Mouse (Mus musculus): ENCODE data around the gene Tspan14.
A peak's percentile ranks its signal among the peaks of the same experiment; 100 is the strongest.

Tspan14 gene

GRCm38 (mm10) chr14:40975127-40975721, 8.6 kb upstream of the Tspan14 start:
- peak; percentile 43 for DNase-seq (ENCODE audit: low read depth, low spot score)

DNA sequence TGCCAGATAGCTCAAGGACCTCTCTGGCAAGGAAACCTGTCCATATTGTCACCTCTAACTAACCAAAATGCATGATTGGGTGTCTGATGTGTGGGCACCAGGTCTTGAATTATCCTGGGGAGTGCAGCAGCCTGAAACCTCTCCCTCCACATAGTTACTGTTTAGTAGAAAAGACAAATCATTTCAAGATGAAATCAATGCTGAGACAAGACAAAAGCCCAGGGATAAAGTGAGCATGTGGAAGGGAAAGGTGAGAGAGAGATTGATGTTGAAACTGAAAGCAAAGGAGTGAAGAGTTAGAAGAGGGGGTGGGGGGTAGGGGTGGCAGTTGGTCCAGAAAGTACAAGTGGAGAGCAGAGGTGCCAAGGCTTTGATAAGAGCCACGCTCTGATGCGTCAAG, 1.4 kb upstream of the Tspan14 start:
- no peak for DNase-seq (ENCODE audit: low read depth, low spot score)

- peak; percentile 11 for DNase-seq (ENCODE audit: low read depth, low spot score)
Measured at GRCm38 (mm10) chr14:40967598-40967900, 942 bp upstream of the Tspan14 start.

GRCm38 (mm10) chr14:40966862-40967597, 423 bp upstream of the Tspan14 start:
- DNase-seq (ENCODE audit: low read depth, low spot score), result peak; percentile 97

DNA sequence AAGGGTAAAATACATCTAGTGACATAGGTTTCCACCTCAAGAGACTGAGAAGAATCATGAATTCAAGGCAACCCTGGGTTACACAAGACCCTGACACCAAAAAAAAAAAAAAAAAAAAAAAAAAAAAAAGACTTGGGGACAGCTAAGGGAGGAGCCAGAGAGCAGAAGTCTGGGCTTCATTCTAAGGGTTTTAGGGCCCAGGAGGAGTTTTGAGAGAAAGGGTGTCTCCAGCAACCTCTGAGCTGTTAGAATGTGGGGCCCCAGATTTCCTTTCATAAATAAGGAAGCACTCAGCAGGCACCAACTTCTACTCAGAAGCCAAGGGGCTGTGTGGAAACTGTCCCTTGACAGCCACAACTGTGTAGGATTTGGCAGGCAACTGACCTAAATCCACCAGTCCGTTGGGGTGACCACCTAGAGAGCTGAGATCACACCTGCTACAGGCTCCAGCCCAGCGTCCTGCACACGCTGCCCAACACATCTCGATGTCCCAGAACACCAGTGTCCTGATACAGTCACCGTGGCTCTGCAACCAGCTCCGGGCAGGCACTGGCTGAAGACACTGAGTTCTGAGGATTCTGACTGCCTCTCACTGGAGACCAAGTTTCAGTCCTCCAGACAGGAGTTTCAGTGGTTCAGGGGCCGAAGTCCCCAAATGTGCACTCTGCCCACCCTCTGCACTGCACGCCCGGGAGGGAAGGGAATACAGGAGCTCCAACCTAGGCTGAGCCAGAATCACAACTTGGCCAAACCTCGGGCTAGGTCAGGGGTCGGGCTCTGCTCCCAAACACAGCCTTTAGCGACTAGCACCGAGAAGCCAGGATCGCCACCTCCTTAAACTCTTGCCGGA, 875 bp downstream of the Tspan14 start:
- DNase-seq (ENCODE audit: low read depth, low spot score), result no peak

- DNase-seq (ENCODE audit: low read depth, low spot score), result no peak
Measured at GRCm38 (mm10) chr14:40964881-40965280, 1.7 kb downstream of the Tspan14 start.

GRCm38 (mm10) chr14:40964214-40964610, 2.4 kb downstream of the Tspan14 start:
- DNase-seq (ENCODE audit: low read depth, low spot score), result no peak

GRCm38 (mm10) chr14:40963501-40964213, 3.0 kb downstream of the Tspan14 start:
- no peak for DNase-seq (ENCODE audit: low read depth, low spot score)

GRCm38 (mm10) chr14:40962365-40963290, 4.0 kb downstream of the Tspan14 start:
- no peak for DNase-seq (ENCODE audit: low read depth, low spot score)

DNA sequence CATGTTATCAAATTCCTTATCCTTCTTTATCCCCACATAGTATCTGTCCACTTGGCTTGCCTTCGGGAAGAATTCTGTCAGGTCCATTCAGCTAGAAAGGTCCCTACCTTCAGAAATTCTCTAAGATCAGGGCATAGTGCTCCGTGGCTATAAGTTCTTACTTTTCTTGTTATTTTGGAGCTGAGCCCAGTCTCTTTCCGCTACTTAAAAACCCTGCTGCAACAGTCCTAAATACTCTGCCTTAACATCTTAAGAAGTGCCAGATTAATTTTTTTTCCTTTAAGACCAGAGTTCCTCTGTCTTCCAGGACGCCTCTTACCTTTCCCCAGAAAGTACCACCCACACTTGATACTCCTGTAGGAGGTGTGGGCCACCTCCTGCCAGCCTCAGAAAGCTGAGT, 6.4 kb downstream of the Tspan14 start:
- no peak for DNase-seq (ENCODE audit: low read depth, low spot score)

DNA sequence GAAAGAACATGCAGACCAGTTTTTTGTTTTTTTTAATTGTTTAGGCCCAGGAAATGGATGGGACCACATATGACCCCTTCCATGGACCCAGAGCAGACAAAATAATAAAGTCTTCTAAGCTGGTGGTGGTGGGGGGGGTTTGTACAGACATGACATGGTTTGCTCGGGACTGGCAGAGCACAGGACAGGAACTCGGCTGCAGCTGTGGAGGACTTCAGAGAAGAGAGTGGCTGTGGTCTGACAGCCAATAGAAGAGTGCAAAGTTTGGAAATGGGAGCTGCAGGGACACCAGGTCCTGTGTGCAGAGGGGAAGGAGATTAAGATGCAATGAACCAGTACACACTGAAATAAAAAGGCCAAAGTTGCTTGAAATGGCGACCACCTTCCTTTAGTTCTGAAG, 7.0 kb downstream of the Tspan14 start:
- no peak for DNase-seq (ENCODE audit: low read depth, low spot score)

DNA sequence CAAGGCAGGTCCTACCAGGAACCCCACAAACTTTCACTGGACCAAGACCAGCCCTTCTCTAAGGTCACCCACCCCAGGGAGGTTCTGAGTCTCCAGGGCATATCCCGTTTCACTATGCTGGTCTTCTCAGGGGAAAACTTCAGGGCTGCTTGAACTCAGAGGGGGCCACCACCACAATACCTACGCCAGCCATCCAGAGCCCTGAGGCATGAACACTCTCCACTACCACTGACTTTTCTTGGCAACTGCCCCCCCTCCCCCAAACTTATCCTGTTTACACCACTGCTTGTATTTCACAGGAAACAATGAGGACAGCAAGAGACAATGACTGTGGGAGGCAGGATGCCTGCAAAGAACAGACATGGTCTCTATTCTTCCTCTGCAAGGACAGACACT, 7.6 kb downstream of the Tspan14 start:
- no peak for DNase-seq (ENCODE audit: low read depth, low spot score)

- no peak for DNase-seq (ENCODE audit: low read depth, low spot score)
Measured at GRCm38 (mm10) chr14:40958083-40958985, 8.3 kb downstream of the Tspan14 start.

GRCm38 (mm10) chr14:40957607-40958006, 9.0 kb downstream of the Tspan14 start:
- DNase-seq (ENCODE audit: low read depth, low spot score), result no peak

DNA sequence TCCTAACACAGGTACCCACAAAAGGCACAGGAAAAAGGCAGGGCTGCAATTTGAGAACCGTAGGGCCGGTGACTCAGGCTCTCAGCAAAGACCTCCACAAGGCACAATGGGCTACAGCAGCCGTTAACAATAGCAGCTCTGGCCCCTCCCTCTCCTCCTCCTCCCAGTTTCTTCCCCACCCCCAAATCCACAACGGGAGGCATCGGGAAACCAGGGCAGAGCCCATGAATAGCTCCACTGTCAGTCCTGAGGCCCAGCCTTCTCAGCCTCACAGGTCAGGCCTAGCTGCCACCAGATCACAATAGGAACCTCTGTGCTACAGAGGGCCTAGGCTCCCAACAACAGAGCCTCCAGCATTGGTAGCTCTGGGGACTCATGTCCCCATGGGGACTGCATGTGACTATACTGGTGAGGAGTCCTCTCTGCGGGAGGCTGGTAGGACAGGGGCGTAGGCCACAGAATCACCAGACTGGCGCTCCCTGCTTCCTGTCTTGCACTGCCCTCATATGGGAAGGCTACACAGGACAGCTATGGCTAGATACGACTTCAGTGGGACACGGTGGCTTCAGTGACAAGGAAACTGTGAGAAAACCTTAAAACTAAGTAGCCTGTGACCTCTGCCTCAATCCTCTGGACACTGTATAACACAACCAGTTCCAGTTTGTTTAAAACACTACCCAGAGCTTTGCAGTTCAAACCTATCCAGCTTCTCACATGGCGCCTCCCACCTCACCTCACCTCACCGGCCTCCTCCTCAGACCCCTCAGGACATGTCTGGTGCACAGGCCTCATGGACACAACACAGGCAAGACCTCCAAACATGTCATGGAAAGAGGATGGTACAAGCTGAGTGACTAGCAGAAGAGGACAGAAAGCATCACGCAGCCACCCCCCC, 10.1 kb downstream of the Tspan14 start:
- DNase-seq (ENCODE audit: low read depth, low spot score), result no peak

DNA sequence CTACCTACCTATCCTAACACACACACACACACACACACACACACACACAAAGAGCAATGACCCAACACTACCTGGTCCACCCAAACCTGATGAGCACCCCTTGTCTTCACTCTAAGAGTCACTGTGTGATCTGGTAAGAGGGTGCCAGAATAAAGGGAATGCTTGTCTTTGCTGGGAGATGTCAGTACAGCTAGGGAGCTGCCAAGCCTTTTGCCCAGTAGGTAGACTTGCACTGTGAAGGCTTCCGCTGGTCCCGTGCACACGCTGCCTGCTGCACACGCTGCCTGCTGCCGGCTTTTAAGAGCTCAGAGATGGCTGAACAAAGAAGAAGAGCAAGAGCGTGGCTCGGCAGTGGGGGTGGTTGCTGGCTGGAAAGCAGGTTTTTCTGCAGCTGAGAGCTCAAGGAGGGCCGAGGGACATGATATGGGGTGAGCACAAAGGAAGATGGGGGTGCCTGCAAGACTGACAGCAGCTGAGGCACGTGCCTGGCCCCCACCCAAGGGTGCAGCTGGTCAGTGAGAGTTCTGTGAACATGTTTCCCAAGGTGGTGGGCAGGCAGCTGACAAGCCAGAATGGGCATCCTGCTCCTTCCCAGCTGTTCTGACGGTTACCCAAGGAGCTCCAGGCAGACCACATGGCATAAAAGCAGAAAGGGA, 10.9 kb downstream of the Tspan14 start:
- no peak for DNase-seq (ENCODE audit: low read depth, low spot score)

- DNase-seq (ENCODE audit: low read depth, low spot score), result no peak
Measured at GRCm38 (mm10) chr14:40955146-40955545, 11.5 kb downstream of the Tspan14 start.

GRCm38 (mm10) chr14:40953381-40953780, 13.2 kb downstream of the Tspan14 start:
- DNase-seq (ENCODE audit: low read depth, low spot score), result no peak
